In genomic region chr15:77784039-77784824, GRCm38 (mm10) we compare ENCODE assay signal across 16 mouse cellular contexts. TPM values are rescaled to one million over a fixed set of nuclear protein-coding genes. Genes with fewer than 3 reads are reported as not detected.
DNase-seq lines count a peak whose midpoint lies in the region; ATAC-seq and TF ChIP-seq lines count a peak whose summit lies in the region.
"Had no signal": no experiment of that assay in that cellular context is flagged by ENCODE, and none has a peak within 500 bp of the region (broad histone marks: within the 10 kb centered on the region; RNA-seq: fewer than 3 reads in every experiment).

No protein-coding gene starts in this region.

- peaks cover 100% of the 10 kb centered on the region for H3K36me3 ChIP-seq in hindbrain, embryonic 10.5 days
- H3K36me3 ChIP-seq in hindbrain, embryonic 14.5 days (replicated peaks; ENCODE audit: control insufficient read depth, insufficient read depth), result peaks cover 92% of the 10 kb centered on the region
- H3K36me3 ChIP-seq in midbrain, embryonic 10.5 days, result peaks cover 97% of the 10 kb centered on the region
- peaks cover 74% of the 10 kb centered on the region for H3K36me3 ChIP-seq in midbrain, embryonic 14.5 days (ENCODE audit: control insufficient read depth, insufficient read depth, low read length)
- H3K36me3 ChIP-seq in stomach, postnatal 0 days (ENCODE audit: control insufficient read depth, insufficient read depth, low read length), result peaks cover 87% of the 10 kb centered on the region

- H3K9ac ChIP-seq in hindbrain, embryonic 14.5 days, result no peak overlapping the region
- H3K9ac ChIP-seq in midbrain, embryonic 14.5 days (replicated peaks; ENCODE audit: low read length), result no peak overlapping the region
- no peak overlapping the region for H3K9ac ChIP-seq in stomach, postnatal 0 days (ENCODE audit: low read length)
- H3K9ac ChIP-seq: limb, embryonic 13.5 days had no signal

- H3K4me1 ChIP-seq in hindbrain, embryonic 10.5 days (replicated peaks), result no peaks in the 10 kb centered on the region; the same call in 1 of the 2 replicates
- H3K4me1 ChIP-seq in hindbrain, embryonic 14.5 days (replicated peaks; ENCODE audit: control insufficient read depth, insufficient read depth, low read length), result no peaks in the 10 kb centered on the region
- H3K4me1 ChIP-seq in midbrain, embryonic 10.5 days, result no peaks in the 10 kb centered on the region
- H3K4me1 ChIP-seq in midbrain, embryonic 14.5 days (ENCODE audit: control insufficient read depth, insufficient read depth, low read length), result no peaks in the 10 kb centered on the region
- no peaks in the 10 kb centered on the region for H3K4me1 ChIP-seq in stomach, postnatal 0 days (replicated peaks; ENCODE audit: control insufficient read depth, insufficient read depth)

- TF ChIP-seq EP300 in stomach, postnatal 0 days (optimal IDR thresholded peaks at IDR 0.05), result no peak

- intact Hi-C loops in left cerebral cortex, adult 2 months (cut with DNase I), result loop anchor here (5.0 kb wide), 1 partner anchor 58 kb away; the partner anchor contains the start of gene Myh9

- H3K4me2 ChIP-seq in hindbrain, embryonic 14.5 days (replicated peaks), result no peak overlapping the region
- no peak overlapping the region for H3K4me2 ChIP-seq in midbrain, embryonic 14.5 days (ENCODE audit: low read length)
- H3K4me2 ChIP-seq in stomach, postnatal 0 days (replicated peaks; ENCODE audit: low read depth), result no peak overlapping the region
- H3K4me2 ChIP-seq: limb, embryonic 13.5 days had no signal

- ATAC-seq in hindbrain, embryonic 14.5 days (ENCODE audit: low FRiP score), result no peak
- no peak for ATAC-seq in midbrain, embryonic 14.5 days (ENCODE audit: low FRiP score, low TSS enrichment)
- ATAC-seq in stomach, postnatal 0 days (ENCODE audit: low FRiP score, low TSS enrichment), result no peak
- ATAC-seq: Patski had no signal

- H3K27me3 ChIP-seq in hindbrain, embryonic 10.5 days (ENCODE audit: insufficient read depth, poor library complexity, severe bottlenecking), result no peaks in the 10 kb centered on the region
- H3K27me3 ChIP-seq in hindbrain, embryonic 14.5 days (ENCODE audit: control insufficient read depth, insufficient read depth, low read length), result no peaks in the 10 kb centered on the region
- H3K27me3 ChIP-seq in midbrain, embryonic 10.5 days (ENCODE audit: low read depth, poor library complexity, severe bottlenecking), result no peaks in the 10 kb centered on the region
- H3K27me3 ChIP-seq in midbrain, embryonic 14.5 days (ENCODE audit: control insufficient read depth, insufficient read depth, low read length), result no peaks in the 10 kb centered on the region
- no peaks in the 10 kb centered on the region for H3K27me3 ChIP-seq in stomach, postnatal 0 days (ENCODE audit: control insufficient read depth, insufficient read depth, low read length)
- H3K27me3 ChIP-seq: limb, embryonic 13.5 days; megakaryocyte, embryonic 14.5 days; Patski had no signal

- no peaks in the 10 kb centered on the region for H3K9me3 ChIP-seq in hindbrain, embryonic 10.5 days
- H3K9me3 ChIP-seq in hindbrain, embryonic 14.5 days (ENCODE audit: control insufficient read depth, low read length), result no peaks in the 10 kb centered on the region
- H3K9me3 ChIP-seq in midbrain, embryonic 10.5 days (replicated peaks), result no peaks in the 10 kb centered on the region
- H3K9me3 ChIP-seq in midbrain, embryonic 14.5 days (ENCODE audit: control insufficient read depth, low read length), result no peaks in the 10 kb centered on the region
- no peaks in the 10 kb centered on the region for H3K9me3 ChIP-seq in stomach, postnatal 0 days (ENCODE audit: control insufficient read depth, low read length)
- H3K9me3 ChIP-seq: limb, embryonic 13.5 days; megakaryocyte, embryonic 14.5 days had no signal

- WGBS in hindbrain, embryonic 10.5 days, result 76% methylated on average over 22 of the region's 22 CpGs
- WGBS in hindbrain, embryonic 14.5 days, result 81% methylated on average over 22 of the region's 22 CpGs
- WGBS in midbrain, embryonic 10.5 days, result 81% methylated on average over 22 of the region's 22 CpGs
- WGBS in midbrain, embryonic 14.5 days, result 83% methylated on average over 22 of the region's 22 CpGs
- 70% methylated on average over 22 of the region's 22 CpGs for WGBS in stomach, postnatal 0 days

- H3K4me3 ChIP-seq in hindbrain, embryonic 10.5 days, result no peak overlapping the region
- no peak overlapping the region for H3K4me3 ChIP-seq in hindbrain, embryonic 14.5 days (replicated peaks; ENCODE audit: low read length)
- H3K4me3 ChIP-seq in midbrain, embryonic 10.5 days, result no peak overlapping the region
- H3K4me3 ChIP-seq in midbrain, embryonic 14.5 days (replicated peaks; ENCODE audit: low read depth, low read length), result no peak overlapping the region
- no peak overlapping the region for H3K4me3 ChIP-seq in left cerebral cortex, adult 2 months
- H3K4me3 ChIP-seq in stomach, postnatal 0 days (ENCODE audit: low read depth, low read length), result no peak overlapping the region
- H3K4me3 ChIP-seq: limb, embryonic 13.5 days; megakaryocyte, embryonic 14.5 days had no signal

- peak overlapping the region; percentile 5 for H3K27ac ChIP-seq in hindbrain, embryonic 10.5 days
- no peak overlapping the region for H3K27ac ChIP-seq in hindbrain, embryonic 14.5 days
- H3K27ac ChIP-seq in midbrain, embryonic 10.5 days (replicated peaks), result peak overlapping the region; percentile 33
- H3K27ac ChIP-seq in midbrain, embryonic 14.5 days (replicated peaks; ENCODE audit: low read depth, low read length), result no peak overlapping the region
- H3K27ac ChIP-seq in left cerebral cortex, adult 2 months, result peak overlapping the region; percentile 83
- no peak overlapping the region for H3K27ac ChIP-seq in stomach, postnatal 0 days (replicated peaks)
- H3K27ac ChIP-seq: limb, embryonic 13.5 days had no signal

- no peak; the same call in 1 of the 2 replicates for TF ChIP-seq CTCF in left cerebral cortex, adult 2 months (IDR thresholded peaks at IDR 0.05)
- TF ChIP-seq CTCF in stomach, postnatal 0 days (IDR thresholded peaks at IDR 0.05; ENCODE audit: low read depth), result no peak

- no peak for DNase-seq in hindbrain, embryonic 10.5 days (ENCODE audit: low spot score)
- no peak for DNase-seq in hindbrain, embryonic 14.5 days (ENCODE audit: low spot score)
- DNase-seq in midbrain, embryonic 10.5 days (ENCODE audit: low spot score), result no peak
- no peak for DNase-seq in midbrain, embryonic 14.5 days
- peak; percentile 70 to 75 for DNase-seq in left cerebral cortex, adult 2 months (ENCODE audit: extremely low spot score in 1 of 2, low spot score in 2 of 2)
- peak; percentile 95 for DNase-seq in telencephalon, adult 2 months (ENCODE audit: low read depth, low spot score)
- DNase-seq in lung, postnatal 14 days, result no peak
- no peak for DNase-seq in stomach, postnatal 0 days (ENCODE audit: low spot score)
- DNase-seq: adrenal gland, postnatal 36 days; gastrocnemius, postnatal 10 days; heart, postnatal 14 days had no signal

RNA-seq across cellular contexts. Expression of gene Apol8, which starts 27.4 kb away (rescaled TPM):
- 0.14 and 0.20 TPM in 2 replicates for polyA plus RNA-seq in hindbrain, embryonic 10.5 days (2016; fragmentation: Nextera tagmentation; extraction: Ambion mirVana)
- polyA plus RNA-seq in hindbrain, embryonic 14.5 days (2014; fragmentation: Nextera tagmentation; extraction: Ambion mirVana), result not detected in 2 replicates
- 0.07 and 0.12 TPM in 2 replicates for polyA plus RNA-seq in midbrain, embryonic 10.5 days (2016; fragmentation: Nextera tagmentation; extraction: Ambion mirVana)
- polyA plus RNA-seq in midbrain, embryonic 14.5 days (2014; fragmentation: Nextera tagmentation; extraction: Ambion mirVana), result 0.11 TPM in 2 replicates
- 1 to 10 TPM; 5.1 to 5.8 TPM for total RNA-seq in left cerebral cortex, adult 2 months (2021)
- polyA plus RNA-seq in stomach, postnatal 0 days (2015; fragmentation: Nextera tagmentation; extraction: Ambion mirVana), result 0.05 and 0.10 TPM in 2 replicates
- total RNA-seq: adrenal gland, postnatal 36 days; heart, postnatal 14 days had no signal
- polyA plus RNA-seq: limb, embryonic 13.5 days had no signal

RNA-seq across cellular contexts. Expression of gene Apol9b, which starts 55.4 kb away (rescaled TPM):
- polyA plus RNA-seq in hindbrain, embryonic 10.5 days (2016; fragmentation: Nextera tagmentation; extraction: Ambion mirVana), result not detected in 2 replicates
- polyA plus RNA-seq in hindbrain, embryonic 14.5 days (2014; fragmentation: Nextera tagmentation; extraction: Ambion mirVana), result 0.19 TPM in 1 of 2 replicates, not detected in the other
- polyA plus RNA-seq in midbrain, embryonic 10.5 days (2016; fragmentation: Nextera tagmentation; extraction: Ambion mirVana), result not detected in 2 replicates
- polyA plus RNA-seq in midbrain, embryonic 14.5 days (2014; fragmentation: Nextera tagmentation; extraction: Ambion mirVana), result not detected in 2 replicates
- total RNA-seq in left cerebral cortex, adult 2 months (2021), result not detected
- 0.33 and 0.45 TPM in 2 replicates for polyA plus RNA-seq in stomach, postnatal 0 days (2015; fragmentation: Nextera tagmentation; extraction: Ambion mirVana)
- total RNA-seq: gastrocnemius, postnatal 10 days had no signal
- polyA plus RNA-seq: embryonic facial prominence, embryonic 11.5 days; limb, embryonic 13.5 days; testis, adult 2 months had no signal

RNA-seq across cellular contexts. Expression of gene Myh9, which starts 57.7 kb away (rescaled TPM):
- 32.7 and 38.4 TPM in 2 replicates for polyA plus RNA-seq in hindbrain, embryonic 10.5 days (2016; fragmentation: Nextera tagmentation; extraction: Ambion mirVana)
- 14.4 and 14.6 TPM in 2 replicates for polyA plus RNA-seq in hindbrain, embryonic 14.5 days (2014; fragmentation: Nextera tagmentation; extraction: Ambion mirVana)
- polyA plus RNA-seq in midbrain, embryonic 10.5 days (2016; fragmentation: Nextera tagmentation; extraction: Ambion mirVana), result 29.0 and 29.4 TPM in 2 replicates
- 7.3 and 14.8 TPM in 2 replicates for polyA plus RNA-seq in midbrain, embryonic 14.5 days (2014; fragmentation: Nextera tagmentation; extraction: Ambion mirVana)
- 10 to 100 TPM; 81.2 to 91.4 TPM for total RNA-seq in left cerebral cortex, adult 2 months (2021)
- 27.9 and 32.9 TPM in 2 replicates for polyA plus RNA-seq in stomach, postnatal 0 days (2015; fragmentation: Nextera tagmentation; extraction: Ambion mirVana)

Comparison
In these comparisons a context has a peak if more than half of its experiments do, and no peak if none do; other contexts are left out.
1. H3K27ac ChIP-seq: peak in hindbrain, embryonic 10.5 days (single experiment), midbrain, embryonic 10.5 days (single experiment) and left cerebral cortex, adult 2 months (single experiment); none in hindbrain, embryonic 14.5 days (single experiment), midbrain, embryonic 14.5 days (single experiment) and stomach, postnatal 0 days (single experiment).
2. DNase-seq: peak in left cerebral cortex, adult 2 months (2 of 2) and telencephalon, adult 2 months (single experiment); none in hindbrain, embryonic 10.5 days (single experiment), hindbrain, embryonic 14.5 days (single experiment), midbrain, embryonic 10.5 days (single experiment), midbrain, embryonic 14.5 days (single experiment), lung, postnatal 14 days (single experiment) and stomach, postnatal 0 days (single experiment).